Mouse (Mus musculus) liver, adult 2 months (tissue): ENCODE results near the gene Colgalt1.

Source experiments
- CTCF ChIP-seq: fragments of 200-500 bp; IDR thresholded peaks from 2 replicates; pipeline ENCODE4 v1.5.1; 2011; ENCODE audit warnings: low read depth, low read length, control low read depth
- POLR2A ChIP-seq: fragments of 200-500 bp; IDR thresholded peaks from 2 replicates; pipeline ENCODE4 v1.6.1; 2011; ENCODE audit warnings: low read length, control low read depth; ENCODE audit not compliant: insufficient read depth; ENCODE audit errors: extremely low read depth

GRCm38 (mm10) chr8:71572847-71573633 is 37.8 kb upstream of the Colgalt1 start:
- no peak for TF ChIP-seq POLR2A
- TF ChIP-seq CTCF: no peak
